Mouse (Mus musculus) central nervous system, embryonic 11.5 days (tissue): ENCODE data around the gene Hist1h2ae. TPM values are rescaled to one million over a fixed set of nuclear protein-coding genes. Genes with fewer than 3 reads are reported as not detected.

Experiments used
- polyA plus RNA-seq: library from polyadenylated mRNA; depleted of rRNA; stranded (reverse); fragments of >200 nt; gene quantifications from 2 replicates; pipeline ENCODE4 v1.2.3, GENCODE M21; 2012; rRNA removed

Hist1h2ae gene
- 17.0 and 26.2 TPM in 2 replicates for polyA plus RNA-seq

GRCm38 (mm10) chr13:23571022-23571503 lies at the start of gene Hist1h2ae, which contains the start of gene Hist1h2bg:
TSS of gene Hist1h2ae (minus strand) at chr13:23571220.
TSS of gene Hist1h2bg (plus strand) at chr13:23571396.

DNA sequence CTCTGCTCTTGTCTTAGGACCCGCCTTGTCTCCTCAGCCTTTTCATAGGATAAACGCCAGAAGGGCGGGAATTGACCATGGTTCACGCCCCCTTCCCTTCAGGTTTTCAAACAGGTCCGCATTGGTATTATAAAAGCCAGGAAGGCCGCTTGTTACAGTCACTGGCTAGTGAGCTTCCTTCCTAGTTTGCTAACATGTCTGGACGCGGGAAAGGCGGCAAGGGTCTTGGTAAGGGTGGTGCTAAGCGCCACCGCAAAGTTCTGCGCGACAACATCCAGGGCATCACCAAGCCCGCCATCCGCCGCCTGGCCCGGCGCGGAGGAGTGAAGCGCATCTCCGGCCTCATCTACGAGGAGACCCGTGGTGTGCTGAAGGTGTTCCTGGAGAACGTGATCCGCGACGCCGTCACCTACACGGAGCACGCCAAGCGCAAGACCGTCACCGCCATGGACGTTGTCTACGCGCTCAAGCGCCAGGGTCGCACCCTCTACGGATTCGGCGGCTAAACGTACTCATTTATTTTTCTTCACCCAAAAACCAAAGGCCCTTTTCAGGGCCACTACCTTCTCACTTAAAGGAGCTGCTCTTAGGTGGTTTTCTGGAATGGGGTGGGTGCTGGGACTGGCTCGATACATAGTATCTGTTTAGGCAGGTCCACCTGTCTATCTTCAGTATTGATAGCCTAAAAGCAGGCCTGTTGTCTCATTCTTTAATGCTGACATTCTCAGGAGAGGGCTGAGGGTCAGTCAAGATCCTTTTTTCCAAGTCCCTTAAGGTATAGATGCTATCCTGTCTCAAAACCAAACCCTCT lies 10.6 kb upstream of the Hist1h2ae start, which contains the start of gene Hist1h4d:
Hist1h4d (plus strand) TSS at position 191 of the 811 bp plus-strand sequence.

GRCm38 (mm10) chr13:23575271-23575851 lies 4.3 kb upstream of the Hist1h2ae start, which contains the start of gene Hist1h3d:
TSS of gene Hist1h3d (plus strand) at chr13:23575763.

DNA sequence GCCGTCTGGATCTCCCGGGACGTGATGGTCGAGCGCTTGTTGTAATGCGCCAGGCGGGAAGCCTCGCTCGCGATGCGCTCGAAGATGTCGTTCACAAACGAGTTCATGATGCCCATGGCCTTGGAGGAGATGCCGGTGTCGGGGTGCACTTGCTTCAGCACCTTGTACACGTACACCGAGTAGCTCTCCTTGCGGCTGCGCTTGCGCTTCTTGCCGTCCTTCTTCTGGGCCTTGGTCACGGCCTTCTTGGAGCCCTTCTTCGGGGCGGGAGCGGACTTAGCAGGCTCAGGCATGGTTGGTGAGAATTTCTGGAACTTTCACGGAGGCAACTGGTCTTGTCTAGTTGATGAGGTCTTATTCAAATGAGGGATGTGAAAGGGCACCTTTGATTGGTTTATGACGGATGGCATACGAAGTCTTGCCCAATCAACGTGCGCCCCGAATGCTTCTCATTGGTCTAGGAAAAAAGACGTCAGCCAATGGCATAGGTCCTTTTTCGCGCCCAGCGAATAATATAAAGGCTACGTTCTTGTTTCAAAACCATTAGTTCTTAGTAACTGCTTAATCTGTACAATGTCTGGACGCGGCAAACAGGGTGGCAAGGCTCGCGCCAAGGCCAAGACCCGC lies 3.0 kb upstream of the Hist1h2ae start, which contains the start of the genes Hist1h2bf and Hist1h2ad:
Hist1h2bf (minus strand) TSS at position 299 of the 627 bp plus-strand sequence.
Hist1h2ad (plus strand) TSS at position 484 of the 627 bp plus-strand sequence.

DNA sequence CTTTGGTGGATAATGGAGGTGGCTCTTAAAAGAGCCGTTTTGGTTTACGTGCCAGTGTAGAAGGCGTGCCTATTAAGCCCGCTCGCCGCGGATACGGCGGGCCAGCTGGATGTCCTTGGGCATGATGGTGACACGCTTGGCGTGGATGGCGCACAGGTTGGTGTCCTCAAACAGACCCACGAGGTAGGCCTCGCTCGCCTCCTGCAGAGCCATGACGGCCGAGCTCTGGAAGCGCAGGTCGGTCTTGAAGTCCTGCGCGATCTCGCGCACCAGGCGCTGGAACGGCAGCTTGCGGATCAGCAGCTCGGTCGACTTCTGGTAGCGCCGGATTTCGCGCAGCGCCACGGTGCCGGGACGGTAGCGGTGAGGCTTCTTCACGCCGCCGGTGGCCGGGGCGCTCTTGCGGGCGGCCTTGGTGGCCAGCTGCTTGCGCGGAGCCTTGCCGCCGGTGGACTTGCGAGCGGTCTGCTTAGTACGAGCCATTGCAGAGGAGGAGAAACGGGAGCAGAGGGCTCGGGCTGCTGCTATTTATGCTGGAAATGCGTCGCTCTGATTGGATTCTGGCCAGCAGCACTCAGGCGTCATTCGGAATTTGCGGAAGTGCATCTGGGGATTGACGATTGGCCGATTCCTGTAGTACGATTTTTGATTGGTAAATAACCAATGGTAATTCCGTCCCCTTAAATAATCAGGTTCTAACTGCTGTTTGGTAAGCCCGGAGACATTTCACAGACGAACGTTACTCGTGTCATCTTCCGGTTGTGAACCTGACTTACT lies 8.9 kb downstream of the Hist1h2ae start, which contains the start of gene Hist1h3e:
Hist1h3e (minus strand) TSS at position 487 of the 777 bp plus-strand sequence.

DNA sequence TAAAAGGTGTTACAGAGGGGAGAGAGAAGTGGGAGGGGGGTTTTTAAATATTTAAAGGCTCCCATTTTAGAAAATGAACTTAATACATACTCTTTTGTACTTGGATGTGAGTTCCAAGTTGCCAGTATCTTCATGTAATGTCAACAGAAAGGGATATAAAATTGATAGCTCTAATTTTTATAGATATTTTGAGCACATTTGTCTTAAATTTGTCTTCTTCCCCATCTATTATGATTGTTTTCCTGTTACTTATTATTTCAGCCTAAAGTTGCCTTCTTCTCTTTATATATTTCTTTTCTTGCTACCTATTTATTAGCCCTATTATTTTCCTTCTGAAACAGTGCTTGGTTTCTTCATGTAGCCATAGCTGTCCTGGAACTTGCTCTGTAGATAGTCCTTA lies 18.1 kb downstream of the Hist1h2ae start, which contains the start of gene Hist1h1d:
Hist1h1d (plus strand) TSS at position 301 of the 400 bp plus-strand sequence.

GRCm38 (mm10) chr13:23551146-23551834 lies 19.7 kb downstream of the Hist1h2ae start, which contains the start of gene Hist1h4f:
TSS of gene Hist1h4f (minus strand) at chr13:23551648.

DNA sequence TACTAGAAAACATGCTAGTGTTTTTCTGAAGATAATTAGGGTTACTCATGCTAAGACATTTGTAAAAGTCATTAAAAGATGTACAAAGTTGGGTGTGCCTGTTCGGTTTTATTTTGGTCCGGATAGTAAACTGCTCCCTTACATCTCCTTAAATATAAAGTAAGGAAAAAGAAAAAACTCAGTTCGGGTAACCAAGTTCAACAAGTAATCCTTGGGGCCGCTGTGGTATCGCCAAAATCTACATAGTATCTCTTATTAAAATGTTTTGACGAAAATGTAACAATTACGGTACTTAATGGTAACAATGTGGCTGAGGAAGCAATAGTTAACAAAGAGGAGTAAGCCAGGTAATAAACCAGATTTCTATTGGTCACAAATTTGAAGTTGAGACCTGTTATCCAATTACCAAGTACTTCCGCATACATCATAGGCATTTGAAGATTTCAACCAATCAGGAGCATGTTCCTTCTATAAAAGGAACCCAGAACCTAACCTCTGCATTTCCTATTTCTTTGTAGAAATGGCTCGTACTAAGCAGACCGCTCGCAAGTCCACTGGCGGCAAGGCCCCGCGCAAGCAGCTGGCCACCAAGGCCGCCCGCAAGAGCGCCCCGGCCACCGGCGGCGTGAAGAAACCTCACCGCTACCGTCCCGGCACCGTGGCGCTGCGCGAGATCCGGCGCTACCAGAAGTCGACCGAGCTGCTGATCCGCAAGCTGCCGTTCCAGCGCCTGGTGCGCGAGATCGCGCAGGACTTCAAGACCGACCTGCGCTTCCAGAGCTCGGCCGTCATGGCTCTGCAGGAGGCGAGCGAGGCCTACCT lies 26.8 kb downstream of the Hist1h2ae start, which contains the start of gene Hist1h3f:
Hist1h3f (plus strand) TSS at position 88 of the 822 bp plus-strand sequence.

GRCm38 (mm10) chr13:23542999-23543607 lies 27.9 kb downstream of the Hist1h2ae start, which contains the start of gene Hist1h2bh:
TSS of gene Hist1h2bh (minus strand) at chr13:23543392.

DNA sequence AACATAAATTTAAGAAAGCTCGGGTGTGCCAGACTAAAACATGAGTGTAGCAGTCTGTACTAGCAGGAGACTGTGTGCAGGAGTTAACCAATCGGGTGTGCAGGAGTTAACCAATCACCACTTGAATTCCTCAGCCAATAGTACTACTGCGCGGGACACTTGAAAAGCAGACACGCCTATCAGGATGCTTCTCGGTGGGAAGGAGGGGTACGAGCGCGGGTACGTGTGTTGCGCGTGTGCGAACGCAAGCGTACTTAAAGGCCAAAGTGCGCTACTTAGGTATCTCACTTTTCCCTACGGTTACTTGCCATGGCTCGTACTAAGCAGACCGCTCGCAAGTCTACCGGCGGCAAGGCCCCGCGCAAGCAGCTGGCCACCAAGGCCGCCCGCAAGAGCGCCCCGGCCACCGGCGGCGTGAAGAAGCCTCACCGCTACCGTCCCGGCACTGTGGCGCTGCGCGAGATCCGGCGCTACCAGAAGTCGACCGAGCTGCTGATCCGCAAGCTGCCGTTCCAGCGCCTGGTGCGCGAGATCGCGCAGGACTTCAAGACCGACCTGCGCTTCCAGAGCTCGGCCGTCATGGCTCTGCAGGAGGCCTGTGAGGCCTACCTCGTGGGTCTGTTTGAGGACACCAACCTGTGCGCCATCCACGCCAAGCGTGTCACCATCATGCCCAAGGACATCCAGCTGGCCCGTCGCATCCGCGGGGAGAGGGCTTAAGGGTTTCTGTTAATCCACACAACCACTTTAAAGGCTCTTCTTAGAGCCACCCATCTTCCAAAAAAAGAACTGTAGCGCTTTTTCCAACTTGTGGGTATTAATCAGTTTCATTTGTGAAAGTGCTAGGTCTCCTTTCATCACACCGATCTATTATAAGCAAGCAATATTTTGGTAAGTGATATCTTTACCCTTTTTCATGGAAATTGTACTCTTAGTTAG lies 35.6 kb downstream of the Hist1h2ae start, which contains the start of gene Hist1h3g:
Hist1h3g (plus strand) TSS at position 286 of the 939 bp plus-strand sequence.

DNA sequence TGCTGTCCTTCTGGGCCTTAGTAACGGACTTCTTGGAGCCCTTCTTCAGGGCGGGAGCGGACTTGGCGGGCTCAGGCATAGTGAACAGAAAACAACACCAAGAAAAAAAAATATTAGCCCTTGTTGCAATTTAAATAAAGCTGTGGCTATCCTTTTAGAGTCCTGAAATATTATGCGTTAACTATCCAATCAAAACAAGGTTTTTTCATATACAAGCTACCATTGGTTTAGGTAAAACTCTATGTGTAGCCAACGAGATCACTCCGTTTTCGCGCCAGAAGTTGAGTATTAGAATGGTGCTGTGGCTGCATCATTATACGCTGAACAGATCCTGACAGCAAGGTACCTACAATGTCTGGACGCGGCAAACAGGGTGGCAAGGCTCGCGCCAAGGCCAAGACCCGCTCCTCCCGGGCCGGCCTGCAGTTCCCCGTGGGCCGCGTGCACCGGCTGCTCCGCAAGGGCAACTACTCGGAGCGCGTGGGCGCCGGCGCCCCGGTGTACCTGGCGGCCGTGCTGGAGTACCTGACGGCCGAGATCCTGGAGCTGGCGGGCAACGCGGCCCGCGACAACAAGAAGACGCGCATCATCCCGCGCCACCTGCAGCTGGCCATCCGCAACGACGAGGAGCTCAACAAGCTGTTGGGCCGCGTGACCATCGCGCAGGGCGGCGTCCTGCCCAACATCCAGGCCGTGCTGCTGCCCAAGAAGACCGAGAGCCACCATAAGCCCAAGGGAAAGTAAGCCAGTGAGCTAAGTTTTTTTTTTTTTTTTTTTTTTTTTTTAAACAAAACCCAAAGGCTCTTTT lies 37.3 kb downstream of the Hist1h2ae start, which contains the start of gene Hist1h2af:
Hist1h2af (plus strand) TSS at position 347 of the 808 bp plus-strand sequence.

GRCm38 (mm10) chr13:23530901-23531875 lies 39.8 kb downstream of the Hist1h2ae start, which contains the start of gene Hist1h4h:
TSS of gene Hist1h4h (plus strand) at chr13:23531050.

